Mouse (Mus musculus) bone marrow macrophage, adult 2 months (primary cell): ENCODE results near the gene AI593442. TPM values are rescaled to one million over a fixed set of nuclear protein-coding genes. Genes with fewer than 3 reads are reported as not detected.

ENCODE experiments used
- H3K27ac ChIP-seq: 2 replicates; pipeline ENCODE4 v1.5.1; 2012; ENCODE audit warnings: low read depth, low read length; ENCODE audit not compliant: insufficient read depth
- H3K4me1 ChIP-seq: 2 replicates; pipeline ENCODE4 v1.6.1; 2012; ENCODE audit warnings: low read length; ENCODE audit not compliant: control insufficient read depth, insufficient read depth
- H3K4me3 ChIP-seq: 2 replicates; pipeline ENCODE4 v1.5.1; 2012; ENCODE audit warnings: mild to moderate bottlenecking, low read length, moderate library complexity; ENCODE audit not compliant: insufficient read depth
- CTCF ChIP-seq: IDR thresholded peaks from 2 replicates; pipeline ENCODE4 v1.5.1; 2012; ENCODE audit warnings: low read depth, mild to moderate bottlenecking, low read length, moderate library complexity
- POLR2A ChIP-seq: IDR thresholded peaks from 2 replicates; pipeline ENCODE4 v1.6.1; 2012; ENCODE audit warnings: mild to moderate bottlenecking, low read depth, low read length, borderline replicate concordance
- polyA plus RNA-seq: library from polyadenylated mRNA; stranded (reverse); fragments of >200 nt; gene quantifications from 2 replicates; pipeline ENCODE4 v1.2.4, GENCODE M21; 2012; ENCODE audit not compliant: missing spikeins, insufficient read depth, insufficient read length

Gene AI593442
- 0.09 TPM in 1 of 2 replicates, not detected in the other for polyA plus RNA-seq

- Histone ChIP-seq H3K27ac (no peak within 1 kb of the TSS), H3K4me3 (no peak within 1 kb of the TSS), H3K4me1 (no peaks in the 10 kb centered on the region)
- no peak for TF ChIP-seq POLR2A
These were observed at the start of gene AI593442 for GRCm38 (mm10) chr9:52679362-52679947. Gene AI593442 (minus strand): TSS chr9:52679780.

GRCm38 (mm10) chr9:52728806-52729205, 49.2 kb upstream of the AI593442 start:
- H3K4me3 ChIP-seq = no peak overlapping the region
- no peak for TF ChIP-seq POLR2A
- TF ChIP-seq CTCF = no peak
- H3K4me1 ChIP-seq = no peaks in the 10 kb centered on the region
- H3K27ac ChIP-seq = no peak overlapping the region

GRCm38 (mm10) chr9:52722626-52723025, 43.0 kb upstream of the AI593442 start:
- TF ChIP-seq POLR2A (no peak), CTCF (no peak)
- H3K27ac ChIP-seq = no peak overlapping the region
- no peaks in the 10 kb centered on the region for H3K4me1 ChIP-seq
- no peak overlapping the region for H3K4me3 ChIP-seq

- TF ChIP-seq CTCF (no peak), POLR2A (no peak)
- H3K4me3 ChIP-seq = no peak overlapping the region
- H3K27ac ChIP-seq = no peak overlapping the region
These were observed 40.0 kb upstream of the AI593442 start for GRCm38 (mm10) chr9:52719562-52719961.

GRCm38 (mm10) chr9:52680036-52680435, 456 bp upstream of the AI593442 start:
- Histone ChIP-seq H3K27ac (no peak overlapping the region), H3K4me1 (no peaks in the 10 kb centered on the region)

More at GRCm38 (mm10) chr9:52719562-52719961, 40.0 kb upstream of the AI593442 start:
- H3K4me1 ChIP-seq = no peaks in the 10 kb centered on the region

GRCm38 (mm10) chr9:52678839-52679215, 753 bp downstream of the AI593442 start:
- Histone ChIP-seq H3K4me3 (no peak overlapping the region), H3K27ac (no peak overlapping the region), H3K4me1 (no peaks in the 10 kb centered on the region)
- no peak for TF ChIP-seq CTCF
- no peak for TF ChIP-seq POLR2A

More at GRCm38 (mm10) chr9:52680036-52680435, 456 bp upstream of the AI593442 start:
- no peak overlapping the region for H3K4me3 ChIP-seq
- TF ChIP-seq CTCF = no peak
- no peak for TF ChIP-seq POLR2A

- TF ChIP-seq CTCF (no peak), POLR2A (no peak)
- Histone ChIP-seq H3K4me3 (no peak overlapping the region), H3K4me1 (no peaks in the 10 kb centered on the region), H3K27ac (no peak overlapping the region)
These were observed 1.3 kb downstream of the AI593442 start for GRCm38 (mm10) chr9:52678179-52678838.

- no peak overlapping the region for H3K4me3 ChIP-seq
- H3K27ac ChIP-seq = no peak overlapping the region
- TF ChIP-seq CTCF = no peak
- TF ChIP-seq POLR2A = no peak
These were observed 3.0 kb downstream of the AI593442 start for GRCm38 (mm10) chr9:52676587-52676986.

GRCm38 (mm10) chr9:52675937-52676336, 3.6 kb downstream of the AI593442 start:
- no peak overlapping the region for H3K4me3 ChIP-seq
- TF ChIP-seq CTCF (no peak), POLR2A (no peak)
- no peaks in the 10 kb centered on the region for H3K4me1 ChIP-seq
- H3K27ac ChIP-seq = no peak overlapping the region

More at GRCm38 (mm10) chr9:52676587-52676986, 3.0 kb downstream of the AI593442 start:
- H3K4me1 ChIP-seq = no peaks in the 10 kb centered on the region

- no peak for TF ChIP-seq CTCF
- no peak for TF ChIP-seq POLR2A
- H3K4me3 ChIP-seq = no peak overlapping the region
These were observed 18.2 kb downstream of the AI593442 start for GRCm38 (mm10) chr9:52661422-52661821.

More at GRCm38 (mm10) chr9:52661422-52661821, 18.2 kb downstream of the AI593442 start:
- H3K4me1 ChIP-seq = no peaks in the 10 kb centered on the region
- no peak overlapping the region for H3K27ac ChIP-seq
